Mouse (Mus musculus) heart, adult 2 months (tissue): ENCODE data around the gene Cd72.

ENCODE experiments used
- CTCF ChIP-seq: fragments of 200-600 bp; IDR thresholded peaks from 2 replicates; pipeline ENCODE4 v1.8.1; 2022; ENCODE audit warnings: antibody characterized with exemption, mild to moderate bottlenecking, moderate library complexity
- EP300 ChIP-seq: fragments of 200-500 bp; IDR thresholded peaks from 2 replicates; pipeline ENCODE4 v1.6.1; 2011; ENCODE audit warnings: low read depth, low read length, control low read depth; ENCODE audit not compliant: insufficient read depth
- POLR2A ChIP-seq: fragments of 200-500 bp; IDR thresholded peaks from 2 replicates; pipeline ENCODE4 v1.6.1; 2011; ENCODE audit warnings: mild to moderate bottlenecking, low read depth, low read length, control low read depth; ENCODE audit not compliant: insufficient read depth

- TF ChIP-seq CTCF, result no peak
- no peak for TF ChIP-seq EP300
- no peak for TF ChIP-seq POLR2A
Measured at GRCm38 (mm10) chr4:43441639-43442038, 12.8 kb downstream of the Cd72 start, which contains the start of gene Tesk1.
